ENCODE assay signal across 8 mouse cellular contexts in genomic region chr4:53415873-53416637, GRCm38 (mm10). TPM values are rescaled to one million over a fixed set of nuclear protein-coding genes. Genes with fewer than 3 reads are reported as not detected.
DNase-seq lines count a peak whose midpoint lies in the region; ATAC-seq and TF ChIP-seq lines count a peak whose summit lies in the region.

No protein-coding gene starts in this region.

- H3K27ac ChIP-seq in kidney, embryonic 15.5 days: peak overlapping the region; percentile 9; the same call in 1 of the 2 replicates
- H3K27ac ChIP-seq in heart, embryonic 14.5 days (replicated peaks in 1 of 2; ENCODE audit: control insufficient read depth in 1 of 2, insufficient read depth in 1 of 2, low read depth in 2 of 2, low read length in 2 of 2): peak overlapping the region; percentile 56 to 64
- peak overlapping the region; percentile 58 for H3K27ac ChIP-seq in lung, embryonic 15.5 days

- no peak overlapping the region for H3K4me2 ChIP-seq in kidney, embryonic 15.5 days
- H3K4me2 ChIP-seq in heart, embryonic 14.5 days (ENCODE audit: low read length): no peak overlapping the region
- H3K4me2 ChIP-seq in lung, embryonic 15.5 days: no peak overlapping the region

- TF ChIP-seq POLR2A in brain, embryonic 14.5 days (IDR thresholded peaks at IDR 0.05; ENCODE audit: borderline replicate concordance, extremely low read depth, insufficient read depth, insufficient read length, poor library complexity, severe bottlenecking): no peak

- no peaks in the 10 kb centered on the region for H3K9me3 ChIP-seq in kidney, embryonic 15.5 days (replicated peaks)
- H3K9me3 ChIP-seq in heart, embryonic 14.5 days (ENCODE audit: control insufficient read depth, low read length): no peaks in the 10 kb centered on the region
- no peaks in the 10 kb centered on the region for H3K9me3 ChIP-seq in lung, embryonic 15.5 days

- no peaks in the 10 kb centered on the region for H3K4me1 ChIP-seq in kidney, embryonic 15.5 days
- H3K4me1 ChIP-seq in heart, embryonic 14.5 days (ENCODE audit: control insufficient read depth in 2 of 2, insufficient read depth in 2 of 2, low read length in 2 of 2): peaks cover 2 to 6% of the 10 kb centered on the region in 2 experiments; a peak in 2 of 4 replicates
- peaks cover 9% of the 10 kb centered on the region; the same call in 1 of the 2 replicates for H3K4me1 ChIP-seq in lung, embryonic 15.5 days

- no peak for ATAC-seq in kidney, embryonic 15.5 days (replicated peaks; ENCODE audit: low FRiP score)
- ATAC-seq in heart, embryonic 14.5 days (ENCODE audit: insufficient number of reproducible peaks, insufficient read depth, low FRiP score, low read depth): no peak
- ATAC-seq in lung, embryonic 15.5 days (ENCODE audit: borderline replicate concordance, extremely low read depth, low FRiP score, low TSS enrichment): peak; percentile 81; the same call in 1 of the 2 replicates
- ATAC-seq in megakaryocyte-erythroid progenitor cell, adult 5-6 weeks (replicated peaks; ENCODE audit: low FRiP score, low TSS enrichment, poor library complexity, severe bottlenecking): no peak

- H3K9ac ChIP-seq in kidney, embryonic 15.5 days: no peak overlapping the region
- H3K9ac ChIP-seq in heart, embryonic 14.5 days (ENCODE audit: low read length): no peak overlapping the region
- H3K9ac ChIP-seq in lung, embryonic 15.5 days: no peak overlapping the region

- H3K27me3 ChIP-seq in kidney, embryonic 15.5 days: no peaks in the 10 kb centered on the region
- no peaks in the 10 kb centered on the region for H3K27me3 ChIP-seq in heart, embryonic 14.5 days (ENCODE audit: control insufficient read depth, insufficient read depth, low read length)
- no peaks in the 10 kb centered on the region for H3K27me3 ChIP-seq in lung, embryonic 15.5 days

- TF ChIP-seq CTCF in brain, embryonic 14.5 days (IDR thresholded peaks at IDR 0.05; ENCODE audit: borderline replicate concordance, extremely low read depth, insufficient read depth, insufficient read length): no peak

- no peak overlapping the region for H3K4me3 ChIP-seq in kidney, embryonic 15.5 days (replicated peaks)
- H3K4me3 ChIP-seq in heart, embryonic 14.5 days (ENCODE audit: control insufficient read depth in 1 of 2, insufficient read depth in 1 of 2, low read depth in 1 of 2, low read length in 2 of 2): no peak overlapping the region
- no peak overlapping the region for H3K4me3 ChIP-seq in lung, embryonic 15.5 days

- DNase-seq in kidney, adult 11 months: no peak
- DNase-seq in brain, embryonic 14.5 days (ENCODE audit: low read depth): peak; percentile 78
- no peak for DNase-seq in B cell, adult 2 months
- DNase-seq in cerebellum, postnatal 14 days: no peak

- no peaks in the 10 kb centered on the region for H3K36me3 ChIP-seq in kidney, embryonic 15.5 days
- H3K36me3 ChIP-seq in heart, embryonic 14.5 days (ENCODE audit: control insufficient read depth, insufficient read depth, low read length): no peaks in the 10 kb centered on the region
- H3K36me3 ChIP-seq in lung, embryonic 15.5 days: no peaks in the 10 kb centered on the region

- WGBS in kidney, embryonic 15.5 days: 70% methylated on average over 9 of the region's 10 CpGs
- WGBS in heart, embryonic 14.5 days: 64% methylated on average over 9 of the region's 10 CpGs
- WGBS in lung, embryonic 15.5 days: 58% methylated on average over 9 of the region's 10 CpGs

RNA-seq across cellular contexts. Expression of gene Slc44a1, which starts 24.2 kb away (rescaled TPM):
- 38.0 and 38.1 TPM in 2 replicates for polyA plus RNA-seq in kidney, embryonic 15.5 days (2015; fragmentation: Nextera tagmentation; extraction: Ambion mirVana)
- polyA plus RNA-seq in brain, embryonic 14.5 days (2012; rRNA removed): 11.0 and 13.9 TPM in 2 replicates
- polyA plus RNA-seq in heart, embryonic 14.5 days (2014; fragmentation: Nextera tagmentation; extraction: Ambion mirVana): 28.6 and 34.0 TPM in 2 replicates
- 39.1 and 40.9 TPM in 2 replicates for polyA plus RNA-seq in lung, embryonic 15.5 days (2015; fragmentation: Nextera tagmentation; extraction: Ambion mirVana)
- total RNA-seq in megakaryocyte-erythroid progenitor cell, adult 5-6 weeks (2014; fragmentation: Nextera tagmentation): 21.7 and 24.2 TPM in 2 replicates
- total RNA-seq in megakaryocyte-erythroid progenitor cell, adult 5-6 weeks (2017): 18.0 and 21.5 TPM in 2 replicates

Comparison
In these comparisons a context has a peak if more than half of its experiments do, and no peak if none do; other contexts are left out.
1. H3K27ac ChIP-seq: peak in every context shown above with its lines; median percentile 60 in heart, embryonic 14.5 days; 58 in lung, embryonic 15.5 days; 9 in kidney, embryonic 15.5 days.